Mouse (Mus musculus) thymus, postnatal 4 days (tissue): ENCODE measurements at regions not wholly inside any gene's neighbourhood (a gene's known extent, or its start where the extent isn't known, plus 50 kb on each side); places are given as distances from the start of the nearest gene placed in this dataset.
A peak's percentile ranks its signal among the peaks of the same experiment; 100 is the strongest.

Experiments
- DNase-seq: peaks from one replicate; pipeline ENCODE4 v3.0.0; 2021

DNA sequence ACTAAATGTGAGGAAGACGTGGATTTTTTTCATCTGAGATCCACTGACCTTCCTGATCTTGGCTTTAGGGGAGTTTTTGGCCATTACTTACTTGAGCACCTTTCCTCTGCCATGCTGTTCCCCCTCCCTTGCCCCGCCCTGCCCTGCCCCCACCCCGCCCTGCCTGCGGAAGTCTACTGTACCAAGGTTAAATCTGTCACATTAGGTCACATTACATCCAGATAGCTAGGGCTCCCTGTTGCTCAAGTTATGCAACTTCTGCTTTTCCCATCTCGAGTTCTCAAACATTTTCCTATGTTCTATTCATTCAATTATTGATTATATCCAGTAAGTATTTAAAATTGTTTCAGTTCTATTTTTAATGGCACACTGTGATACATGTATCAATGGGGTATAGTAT is 144.7 kb upstream of the Cnot2 start:
- no peak for DNase-seq

DNA sequence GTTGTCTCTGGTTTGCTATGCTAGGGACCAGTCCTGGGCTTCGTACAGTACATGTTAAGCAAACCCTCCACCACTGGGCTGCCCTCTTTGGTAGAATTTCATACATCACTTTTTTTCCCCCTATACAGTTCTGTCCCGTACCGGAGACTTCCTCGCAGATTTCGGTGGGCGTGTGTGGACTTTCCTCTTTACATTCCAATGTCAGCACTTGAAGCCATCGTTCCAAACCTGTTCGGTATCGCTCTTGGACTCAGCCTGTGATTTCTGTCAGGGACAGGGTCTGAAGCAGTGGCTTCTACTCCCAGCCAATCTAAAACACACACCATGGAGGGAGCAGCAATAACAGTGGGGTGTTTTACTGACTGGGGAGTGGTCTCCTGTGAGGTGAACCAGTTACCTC is 140.7 kb upstream of the Cnot2 start:
- no peak for DNase-seq

DNA sequence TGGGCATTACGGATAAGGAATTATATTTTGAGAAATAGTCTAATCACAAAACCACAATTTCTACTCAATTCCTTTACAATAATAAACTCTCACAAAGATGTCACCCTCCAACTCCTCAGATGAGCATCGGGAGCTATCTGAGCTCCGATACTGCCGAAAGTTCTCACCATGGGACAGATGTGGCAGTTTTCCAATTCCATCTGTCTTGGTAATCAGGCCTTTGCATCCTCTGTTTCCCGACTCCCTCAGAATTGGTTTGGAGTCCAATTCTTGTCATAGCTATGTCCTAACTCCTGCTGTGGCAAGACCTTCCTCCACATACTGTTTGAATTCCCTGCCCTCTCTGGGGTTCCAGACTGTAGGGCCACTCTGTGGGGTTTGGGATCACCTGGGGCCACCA is 138.3 kb upstream of the Cnot2 start:
- DNase-seq, result no peak

DNA sequence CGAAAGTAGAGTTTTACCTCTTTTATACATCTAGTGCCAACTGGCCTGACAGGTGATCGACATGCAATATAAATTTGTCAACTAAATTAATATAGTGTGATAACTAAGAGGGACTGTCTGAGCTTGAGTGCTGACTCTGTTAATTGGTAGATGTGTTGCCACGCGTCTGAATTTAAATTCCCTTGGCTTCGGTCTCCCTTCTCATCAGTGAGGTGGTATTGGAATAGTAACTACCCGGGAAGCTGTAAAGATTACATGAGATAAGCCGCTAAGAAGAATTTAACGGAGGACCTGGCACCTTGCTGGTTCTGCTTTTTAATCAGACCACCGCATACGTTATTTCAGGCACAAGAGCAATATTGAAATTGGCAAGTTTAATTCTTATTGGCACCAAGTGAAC is 136.7 kb upstream of the Cnot2 start:
- DNase-seq, result no peak

DNA sequence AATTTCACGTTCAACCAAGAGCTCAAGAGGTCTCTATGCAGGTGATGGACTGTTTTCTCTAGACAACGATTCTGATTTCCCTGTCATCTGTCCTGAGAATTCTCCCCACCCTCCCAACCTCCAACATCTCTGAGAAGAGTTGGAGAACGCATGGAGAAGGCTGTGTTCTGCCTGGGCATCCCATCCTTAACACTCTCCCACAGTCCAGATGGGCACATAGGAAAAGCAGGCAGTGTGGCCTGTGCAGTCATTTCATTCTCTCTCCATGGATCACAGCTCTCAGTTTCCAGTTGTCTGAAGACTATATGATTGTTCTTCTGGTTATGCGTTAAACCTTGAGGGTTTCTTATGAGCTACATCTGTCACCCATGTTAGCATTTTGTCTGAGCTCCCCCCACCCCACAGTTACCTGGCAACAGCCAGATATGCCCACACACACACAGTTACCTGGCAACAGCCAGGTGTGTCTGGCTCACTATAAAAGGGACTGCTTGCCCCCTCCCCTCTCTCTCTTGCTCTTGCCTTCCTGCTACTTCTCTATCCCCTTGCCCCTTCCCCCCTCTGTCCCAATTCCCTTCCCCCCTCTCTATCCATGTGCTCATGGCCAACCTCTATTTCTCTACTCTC is 135.8 kb upstream of the Cnot2 start:
- DNase-seq, result no peak

DNA sequence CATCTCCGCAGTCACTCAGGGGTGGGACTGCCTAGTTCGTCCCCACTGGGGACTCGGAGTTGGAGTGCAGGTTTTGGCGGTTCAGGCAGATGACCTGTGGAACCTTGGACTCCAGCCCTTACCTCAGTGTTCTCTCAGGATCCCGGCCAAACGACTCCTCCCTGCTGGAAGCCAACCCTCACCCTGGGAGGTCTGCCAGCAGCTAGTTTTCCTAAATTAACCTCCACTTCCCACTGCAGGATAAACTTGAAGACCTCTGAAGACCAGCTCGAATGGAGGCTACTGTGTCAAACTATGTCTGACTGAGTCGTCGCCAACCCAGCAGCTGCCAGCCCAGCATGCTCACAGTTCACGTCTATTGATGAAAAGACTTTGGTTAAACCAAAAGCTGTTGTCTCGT is 132.1 kb upstream of the Cnot2 start:
- no peak for DNase-seq

DNA sequence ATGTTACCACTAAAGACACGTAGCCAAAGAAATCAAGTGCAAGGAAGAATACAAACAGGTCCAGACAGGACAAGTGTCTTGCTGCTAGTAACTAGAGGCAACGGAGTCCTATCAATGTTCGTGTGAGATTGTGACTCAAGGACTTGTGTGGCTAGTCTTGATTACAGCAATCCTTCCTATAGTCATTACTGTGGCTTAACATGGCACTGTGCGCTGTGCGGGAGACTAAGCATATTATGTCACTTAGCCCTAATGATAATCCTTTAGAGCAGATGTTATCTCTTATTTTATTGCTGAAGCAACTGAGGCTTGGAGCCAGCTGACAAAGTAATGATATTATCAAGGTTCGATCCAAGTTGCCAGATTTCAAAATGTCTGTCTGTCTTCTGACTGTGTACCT is 125.7 kb upstream of the Cnot2 start:
- DNase-seq, result no peak

DNA sequence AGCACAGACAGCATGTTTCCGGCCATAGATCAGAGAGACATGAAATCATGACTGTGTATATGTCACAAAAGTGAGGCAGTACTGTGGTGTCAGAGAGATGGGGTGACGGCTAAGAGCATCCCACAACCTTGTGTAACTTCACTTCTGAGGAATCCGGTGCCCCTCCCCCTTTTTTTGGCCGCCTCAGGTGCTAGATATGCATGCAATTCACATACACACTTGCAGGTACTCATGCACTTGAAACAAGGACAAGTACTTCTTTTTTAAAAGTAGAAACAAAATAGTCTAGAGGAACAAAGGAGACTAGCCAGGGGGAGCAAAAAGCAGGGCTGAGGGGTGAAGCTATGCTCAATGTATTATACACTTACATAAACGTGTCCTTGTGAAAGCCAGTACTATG is 120.0 kb upstream of the Cnot2 start:
- DNase-seq, result no peak

DNA sequence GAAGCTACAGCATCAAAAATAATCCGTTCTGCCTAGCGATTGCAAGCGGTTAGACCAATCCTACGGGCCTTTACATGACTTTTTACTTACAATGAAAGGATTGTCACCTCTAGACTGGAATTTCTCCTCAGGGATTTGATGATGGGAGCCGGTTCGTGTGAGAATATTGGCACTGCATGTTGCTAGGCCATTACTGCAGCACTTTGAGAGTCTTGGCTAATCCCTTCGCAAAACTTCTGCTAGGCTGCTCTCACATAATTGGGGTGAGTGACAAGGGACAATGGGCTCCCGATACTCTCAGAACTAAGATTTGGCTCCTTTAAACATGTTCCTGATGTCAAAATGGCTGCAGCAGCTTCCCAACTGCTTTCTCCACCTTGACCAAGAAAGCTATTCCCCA is 118.4 kb upstream of the Cnot2 start:
- no peak for DNase-seq

DNA sequence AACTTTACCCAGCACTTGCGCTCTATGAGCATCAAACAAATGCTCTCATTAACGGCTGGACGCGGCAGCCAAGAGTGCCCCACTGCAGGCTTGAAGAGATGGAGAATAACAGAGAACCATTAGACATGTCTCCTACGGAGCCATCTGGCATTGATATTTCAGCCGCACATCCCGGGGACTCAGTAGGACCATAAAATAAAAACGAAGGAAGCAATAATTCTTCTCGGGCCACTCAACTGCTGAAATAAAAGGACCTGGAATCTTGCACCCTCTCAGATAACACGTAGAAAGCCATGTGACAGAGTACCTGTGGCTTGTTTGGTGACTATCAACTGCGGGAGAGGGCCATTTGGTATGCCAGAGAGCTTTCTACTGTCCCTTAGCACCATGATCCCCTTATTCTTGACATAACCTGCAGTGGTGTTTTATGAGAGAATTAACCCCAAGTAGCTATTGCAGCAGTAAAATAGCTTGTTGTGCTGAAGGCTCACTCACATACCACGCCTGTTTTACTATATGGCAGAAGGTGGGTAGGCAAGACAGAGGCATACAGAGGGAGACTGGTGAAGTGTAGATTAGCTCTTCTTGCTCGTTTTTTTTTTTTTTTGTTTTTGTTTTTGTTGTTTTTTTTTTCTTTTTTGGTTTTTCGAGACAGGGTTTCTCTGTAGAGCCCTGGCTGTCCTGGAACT is 116.5 kb upstream of the Cnot2 start:
- DNase-seq, result no peak

DNA sequence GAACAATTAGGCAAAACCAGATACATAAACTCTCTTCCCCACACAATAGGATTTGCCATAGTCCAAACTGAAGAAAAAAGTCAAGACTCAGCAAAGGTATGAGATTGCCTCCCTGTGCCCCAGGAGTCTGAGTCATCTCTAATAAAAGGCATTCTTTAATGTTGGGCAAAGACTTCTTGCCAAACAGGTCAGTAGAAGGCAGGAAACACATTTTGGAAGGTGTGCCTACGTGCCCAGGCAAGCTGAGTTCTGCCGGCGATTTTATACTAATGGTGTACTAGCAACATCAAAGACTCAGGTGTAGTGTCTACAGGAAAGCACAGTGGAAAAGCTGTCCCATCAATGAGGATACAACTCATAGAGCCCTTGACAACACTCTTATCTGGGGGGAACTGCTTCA is 112.5 kb upstream of the Cnot2 start:
- DNase-seq, result no peak

DNA sequence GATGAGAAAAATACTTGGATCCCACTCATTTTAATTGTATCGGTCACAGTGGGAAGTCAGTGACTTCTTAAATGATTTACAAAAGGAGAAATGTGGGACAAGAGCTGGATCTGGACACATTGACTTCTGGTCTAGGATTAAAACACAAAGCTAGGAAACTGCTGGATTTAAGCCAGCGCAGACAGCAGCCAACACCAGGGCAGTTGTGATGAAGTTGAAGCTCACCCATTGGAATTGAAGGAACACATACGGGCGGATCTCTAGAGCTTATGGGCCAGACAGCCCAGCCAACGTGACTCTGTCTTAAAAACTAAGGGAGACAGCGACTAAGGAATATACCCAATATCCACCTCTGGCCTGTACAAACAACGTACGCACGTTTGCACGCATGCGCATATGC is 105.4 kb upstream of the Cnot2 start:
- no peak for DNase-seq

DNA sequence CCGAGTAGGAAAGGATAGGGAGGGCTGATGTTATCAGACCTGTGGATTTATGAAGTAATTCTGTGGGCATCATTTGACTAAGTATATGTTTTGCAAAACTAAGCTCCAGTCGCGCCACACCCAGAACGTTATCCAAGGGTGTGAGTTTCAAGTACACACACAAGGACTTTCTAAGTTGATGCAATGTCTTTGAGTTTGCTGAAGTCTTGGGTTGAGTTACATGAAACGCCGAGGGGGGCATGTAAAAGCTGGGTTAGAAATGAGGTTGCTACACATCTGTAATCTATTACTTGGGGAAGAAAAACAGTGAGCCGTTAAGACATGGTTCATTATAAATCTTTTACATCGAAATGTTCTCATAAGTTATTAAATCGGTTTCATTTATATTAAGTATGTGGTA is 102.1 kb upstream of the Cnot2 start:
- DNase-seq, result no peak

DNA sequence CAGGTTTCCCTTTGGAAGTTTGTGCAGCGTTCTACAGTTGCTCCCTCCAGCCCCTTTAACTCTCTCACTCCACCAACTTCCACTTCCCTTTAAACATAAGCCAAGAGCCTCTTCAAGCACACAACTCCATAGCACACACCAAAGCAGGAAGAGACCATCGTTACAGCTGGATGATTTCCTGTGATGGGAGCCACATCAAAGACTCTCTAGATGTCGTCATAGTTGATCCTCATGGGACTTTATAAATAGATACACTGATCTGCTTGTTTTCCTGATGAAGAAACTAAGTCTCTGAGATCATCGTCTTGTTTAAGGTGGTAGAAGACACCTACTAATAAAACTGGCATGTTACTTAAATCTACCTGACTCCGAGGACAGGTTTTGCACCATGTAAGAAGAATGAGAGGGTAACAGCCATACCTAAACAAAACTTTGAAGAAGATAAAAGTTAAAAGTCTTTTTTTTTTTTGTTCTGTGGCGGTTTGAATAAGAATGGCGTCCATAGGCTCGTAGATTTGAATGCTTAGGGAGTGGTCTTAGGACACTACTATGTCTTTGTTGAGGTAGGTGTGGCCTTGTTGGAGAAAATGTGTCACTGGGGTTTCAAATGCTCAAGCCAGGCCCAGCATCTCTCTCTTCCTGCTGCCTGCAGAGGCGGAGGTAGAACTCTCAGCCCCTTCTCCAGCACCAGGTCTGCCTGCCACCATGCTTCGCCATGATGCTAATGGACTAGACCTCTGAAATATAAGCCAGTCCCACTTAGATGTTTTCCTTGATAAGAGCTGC is 97.8 kb upstream of the Cnot2 start:
- DNase-seq, result no peak

DNA sequence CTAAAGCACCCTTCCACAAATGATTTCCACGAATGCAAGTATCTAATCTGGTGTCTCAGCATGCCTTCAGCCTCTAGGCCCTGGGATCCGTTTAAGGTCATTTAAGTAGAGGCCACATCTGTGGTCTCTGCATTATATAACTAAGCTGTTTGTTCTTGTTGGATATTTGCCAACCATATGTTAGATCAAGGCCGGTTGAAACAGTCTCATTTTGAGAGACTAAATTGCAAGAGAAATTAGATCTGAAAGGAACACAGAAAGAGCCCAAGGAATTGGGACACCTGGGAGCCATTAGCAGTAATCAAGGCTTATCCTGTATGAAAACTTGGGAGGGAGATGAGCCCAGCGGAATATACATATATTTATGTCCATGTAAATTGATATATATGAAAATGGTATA is 96.6 kb upstream of the Cnot2 start:
- DNase-seq, result no peak

DNA sequence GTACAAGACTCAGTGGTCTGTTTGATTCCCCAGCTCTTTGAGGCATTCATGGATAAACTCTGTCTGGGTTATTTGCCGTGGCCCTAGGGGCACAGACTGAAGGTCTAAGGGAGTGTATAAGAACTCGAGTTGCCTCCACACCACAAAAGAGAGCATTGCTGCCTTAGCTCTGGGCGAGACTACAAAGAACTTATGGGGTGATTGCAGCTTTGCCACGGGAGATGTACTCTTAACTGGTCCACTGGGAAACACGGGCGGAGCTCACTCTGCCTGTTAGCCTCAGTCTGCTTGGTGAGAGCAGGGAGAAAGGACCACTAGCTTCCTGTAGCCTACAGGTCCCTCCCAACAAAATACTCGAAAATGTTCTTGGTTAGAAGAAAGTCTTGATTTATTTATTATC is 93.9 kb upstream of the Cnot2 start:
- DNase-seq, result no peak

DNA sequence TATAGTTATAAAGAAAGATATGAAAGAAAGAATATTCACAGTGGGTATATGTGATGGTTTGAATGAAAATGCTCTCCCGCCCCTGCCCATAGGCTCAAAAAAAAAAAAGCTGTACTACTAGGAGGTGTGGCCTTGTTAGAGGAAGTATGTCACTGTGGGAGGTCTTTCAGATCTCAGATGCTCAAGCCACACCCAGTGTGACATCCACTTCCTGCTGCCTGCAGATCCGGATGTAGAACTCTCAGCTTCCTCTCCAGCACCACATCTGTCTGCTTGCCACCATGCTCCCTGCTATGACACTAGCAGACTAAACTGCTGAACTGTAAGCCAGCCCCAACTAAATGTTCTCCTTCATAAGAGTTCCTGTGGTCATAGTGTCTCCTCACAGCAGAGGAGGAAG is 93.0 kb upstream of the Cnot2 start:
- no peak for DNase-seq

DNA sequence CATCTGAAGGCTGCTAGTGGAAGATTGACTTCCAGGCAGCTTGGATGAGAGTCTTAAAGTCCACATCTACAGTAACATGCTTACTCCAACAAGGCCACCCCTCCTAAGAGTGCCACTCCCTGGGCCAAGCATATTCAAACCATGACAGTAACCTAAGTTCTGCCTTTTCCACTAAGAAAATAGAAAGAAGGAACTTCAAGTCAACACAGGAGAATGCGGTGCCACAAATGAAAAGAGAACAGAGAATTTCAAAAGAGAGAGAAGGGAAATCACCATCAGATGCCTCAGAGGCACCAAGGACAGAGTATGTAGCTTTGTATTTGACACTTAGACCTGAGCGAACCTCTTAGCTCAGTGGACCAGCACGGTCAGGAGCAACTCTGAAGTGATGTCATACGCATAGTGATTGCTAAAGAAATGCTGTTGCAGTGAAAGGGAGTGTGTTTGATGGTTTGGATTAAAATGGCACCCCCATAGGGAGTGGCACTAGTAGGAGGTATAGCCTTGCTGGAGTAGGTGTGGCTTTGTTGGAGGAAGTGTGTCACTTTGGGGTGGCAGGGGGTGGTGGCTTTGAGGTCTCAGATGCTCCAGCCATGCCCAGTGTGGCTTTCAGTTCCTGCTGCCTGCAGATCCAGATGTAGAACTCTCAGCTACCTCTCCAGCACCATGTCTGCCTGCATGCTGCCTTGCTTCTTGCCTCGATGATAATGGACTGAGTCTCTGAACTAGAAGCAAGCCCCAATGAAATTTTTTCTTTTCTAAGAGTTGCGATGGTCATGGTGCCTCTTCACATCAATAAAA is 77.1 kb upstream of the Cnot2 start:
- DNase-seq, result no peak

DNA sequence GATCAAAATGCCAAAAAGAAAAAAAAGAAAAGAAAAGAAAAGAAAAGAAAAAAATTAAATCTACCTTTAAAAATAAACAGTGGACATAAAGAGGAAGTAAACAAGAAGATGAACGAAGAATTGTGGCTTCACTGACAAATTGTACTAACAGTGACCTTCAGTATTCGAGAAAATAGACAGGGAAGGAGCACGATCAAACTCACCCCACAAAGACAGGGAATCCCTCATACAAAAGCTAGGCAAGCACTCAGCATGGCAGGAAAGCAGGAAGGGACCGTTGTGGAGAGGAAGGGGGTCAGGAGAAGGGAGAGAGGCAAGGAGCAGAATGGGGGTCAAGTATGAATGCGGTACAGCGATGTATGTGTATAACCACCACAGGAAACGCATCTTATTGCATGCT is 74.6 kb upstream of the Cnot2 start:
- no peak for DNase-seq

DNA sequence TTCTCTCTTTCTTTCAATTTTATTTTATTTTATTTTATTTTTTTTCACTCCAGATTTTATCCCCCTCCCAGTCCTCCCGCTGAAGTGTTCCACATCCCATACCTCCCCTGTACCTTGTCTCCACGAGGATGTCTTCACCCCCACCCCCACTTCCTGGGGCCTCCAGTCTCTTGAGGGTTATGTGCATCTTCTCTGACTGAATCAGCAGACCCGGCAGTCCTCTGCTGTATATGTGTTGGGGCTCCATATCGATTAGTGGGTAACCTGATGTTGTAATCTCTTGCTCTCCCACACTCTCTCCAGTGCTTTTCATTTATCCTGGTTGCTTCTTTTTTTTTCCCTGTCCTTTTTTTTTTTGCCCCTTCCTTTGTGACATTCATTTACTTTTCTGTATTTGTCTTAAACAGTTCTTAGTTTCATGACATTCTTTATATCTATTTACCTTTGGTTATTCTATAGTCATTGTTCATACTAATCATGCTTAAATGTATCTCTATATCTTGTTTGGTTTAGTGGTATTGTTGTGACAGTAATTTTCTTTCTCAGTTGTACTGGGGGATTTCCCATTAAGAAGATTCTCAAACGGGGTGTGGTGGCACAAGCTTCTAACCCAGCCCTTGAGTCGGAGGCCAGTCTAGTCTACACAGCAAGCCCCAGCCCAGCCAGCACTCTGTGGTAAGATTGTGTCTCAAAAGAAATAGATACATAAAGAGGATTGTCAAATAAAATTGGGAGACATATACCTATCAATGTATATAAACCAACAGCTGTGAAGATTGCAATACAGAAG is 73.9 kb upstream of the Cnot2 start:
- peak; percentile 41 for DNase-seq

DNA sequence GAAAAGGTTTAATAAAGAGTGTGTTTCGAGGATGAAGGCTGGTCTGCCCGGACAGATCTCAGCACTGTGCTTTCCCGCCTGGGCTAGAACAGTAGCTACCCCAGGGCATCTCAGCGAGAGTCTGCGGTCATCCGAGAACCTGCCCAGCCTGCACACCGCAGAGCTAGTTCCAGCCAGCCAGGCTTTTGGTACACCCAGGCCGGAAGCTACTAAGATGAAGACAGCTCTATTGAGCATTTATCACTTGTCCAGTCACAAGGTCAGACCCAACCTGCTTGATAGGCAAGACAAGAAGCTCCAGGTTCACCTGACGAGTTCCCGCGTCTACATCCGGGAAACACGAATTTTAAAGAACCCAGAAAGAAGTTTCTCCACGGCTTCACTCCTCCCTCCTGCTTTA is 72.8 kb upstream of the Cnot2 start:
- no peak for DNase-seq

DNA sequence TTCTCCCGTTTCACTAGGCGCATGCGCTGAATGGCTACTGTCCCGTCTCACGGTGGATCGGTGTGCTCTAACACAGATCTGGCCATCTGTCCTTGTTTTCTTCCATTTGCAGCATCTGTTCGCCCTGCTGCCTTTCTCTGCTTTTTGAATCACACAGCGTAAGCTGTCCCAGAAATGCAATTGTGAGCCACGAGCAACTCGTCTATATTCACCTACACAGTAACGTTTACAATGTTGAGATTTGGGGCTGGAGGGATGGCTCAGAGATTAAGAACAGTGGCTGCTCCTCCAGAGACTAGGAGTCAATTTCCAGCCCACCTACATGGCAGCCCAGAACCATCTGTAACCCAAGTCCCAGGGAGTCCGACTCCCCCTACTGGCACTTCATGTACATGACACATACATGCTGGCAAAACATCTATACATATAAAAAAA is 72.2 kb upstream of the Cnot2 start:
- DNase-seq, result no peak

DNA sequence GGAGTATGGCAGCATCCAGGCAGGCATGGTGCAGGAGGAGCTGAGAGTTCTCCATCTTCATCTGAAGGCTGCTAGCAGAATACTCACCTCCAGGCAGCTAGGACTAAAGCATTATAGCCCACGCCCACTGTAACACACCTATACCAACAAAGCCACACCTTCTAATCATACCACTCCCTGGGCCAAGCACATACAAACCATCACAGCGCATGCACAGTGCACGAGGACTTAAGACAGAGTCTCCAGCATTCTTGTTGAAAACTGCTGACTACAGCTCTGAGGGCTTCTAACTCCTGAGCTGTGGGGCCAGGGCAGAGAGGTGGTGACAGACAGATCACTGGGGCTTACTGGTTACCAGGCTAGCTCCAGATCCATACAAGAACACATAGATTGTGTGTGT is 68.0 kb upstream of the Cnot2 start:
- no peak for DNase-seq
